Mouse (Mus musculus) Patski (cell line): ENCODE data around the gene Cstf3. TPM values are rescaled to one million over a fixed set of nuclear protein-coding genes. Genes with fewer than 3 reads are reported as not detected.
A peak's percentile ranks its signal among the peaks of the same experiment; 100 is the strongest.
"Not testable (repeated sequence)": the region's sequence is repeated elsewhere in the genome, so short reads cannot be mapped to it uniquely, and the experiment has no call there.

ENCODE experiments used
- ATAC-seq: fragments of 100-300 bp; one replicate; pipeline ENCODE4 v1.8.0; 2021
- CTCF ChIA-PET: fragments of 350-600 bp; sonication (Branson Sonifier 250); formaldehyde crosslinking; loops from one replicate; lab custom pipeline; 2022; ENCODE audit warnings: inconsistent platforms; lab: Charles Lee
- POLR2A ChIA-PET: fragments of 350-600 bp; sonication (Branson Sonifier 250); formaldehyde crosslinking; loops from one replicate; lab custom pipeline; 2022; ENCODE audit warnings: antibody characterized with exemption, inconsistent platforms; lab: Charles Lee
- DNase-seq: peaks from one replicate; pipeline ENCODE4 v3.0.0-alpha.2; 2011; ENCODE audit warnings: low read depth, low spot score
- H3K27me3 ChIP-seq: fragments of 371-371 bp; one replicate; pipeline ENCODE4 v1.5.1; 2021
- CTCF ChIP-seq: fragments of 100-300 bp; IDR thresholded peaks from one replicate; pipeline ENCODE4 v1.5.1; 2021
- in situ Hi-C: fragments of 300-500 bp; cut with MboI; formaldehyde crosslinking; loops from 3 replicates; pipeline ENCODE4 v1.11.1; 2018; ENCODE audit warnings: low pct_unique_long_range_greater_than_20kb, mixed read lengths
- polyA plus RNA-seq: library from polyadenylated mRNA; unstranded; gene quantifications from one replicate; pipeline ENCODE4 v1.2.3, GENCODE M21; 2021

The Cstf3 gene
- 30.9 TPM for polyA plus RNA-seq

- H3K27me3 ChIP-seq = no peaks in the 10 kb centered on the region
- ChIA-PET POLR2A (interaction anchor here (0.7 kb wide), 1 partner anchor 94 kb away, joined by 3 read pairs; no protein-coding TSS in a partner anchor), CTCF (no interaction called here)
- ATAC-seq (peak; percentile 98), DNase-seq (peak; percentile 95)
- in situ Hi-C loops = no loop called here
- TF ChIP-seq CTCF = no peak
Observed at GRCm38 (mm10) chr2:104590068-104590828, at the start of gene Cstf3. Gene Cstf3, plus strand, starts transcription at chr2:104590523.

DNA sequence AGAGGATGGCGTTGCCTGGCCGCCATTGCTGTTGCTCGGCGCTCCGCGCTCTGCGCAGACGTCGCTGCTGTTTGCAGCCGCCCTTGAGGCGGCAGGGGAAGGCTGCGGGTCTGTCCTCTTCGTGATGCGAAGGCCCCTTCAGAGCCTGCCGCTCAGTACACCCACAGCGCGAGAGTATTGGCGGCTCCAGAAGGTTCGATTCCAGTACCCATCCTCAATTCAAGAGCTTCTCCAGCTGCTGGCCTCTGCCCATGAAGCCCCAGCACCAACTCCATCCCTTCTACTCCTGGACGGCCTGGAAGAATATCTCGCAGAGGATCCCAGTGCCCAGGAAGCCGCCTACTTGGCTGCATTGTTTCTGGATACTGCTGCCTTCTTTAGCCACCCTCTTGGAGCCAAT, 33.6 kb upstream of the Cstf3 start:
- H3K27me3 ChIP-seq, DNase-seq, in situ Hi-C loops, POLR2A ChIA-PET, ATAC-seq, CTCF ChIA-PET: not testable (repeated sequence)

DNA sequence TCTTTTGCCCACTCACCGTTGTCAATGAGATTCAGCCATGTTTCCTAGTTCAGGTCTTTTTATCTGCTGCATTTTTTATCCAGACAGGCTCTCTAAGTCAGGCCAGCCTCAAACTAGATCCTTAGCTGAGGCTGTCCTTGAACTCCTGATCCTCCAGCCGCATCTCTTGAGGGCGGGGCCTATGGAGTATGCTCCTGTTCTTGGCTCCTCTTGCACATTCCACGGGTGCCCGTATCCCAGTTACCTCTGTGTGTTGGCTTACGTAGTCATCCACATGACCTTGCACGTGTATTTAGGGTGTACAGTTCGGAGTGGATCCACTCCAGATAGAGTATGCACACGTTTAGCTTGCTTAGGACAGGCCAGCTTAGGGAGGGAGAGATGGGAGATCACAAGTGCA, 32.6 kb upstream of the Cstf3 start:
- CTCF ChIA-PET = no interaction called here
- no peak for TF ChIP-seq CTCF
- POLR2A ChIA-PET = interaction anchor here (0.8 kb wide), 1 partner anchor 9 kb away, joined by 3 read pairs; no protein-coding TSS in a partner anchor
- in situ Hi-C loops = no loop called here
- DNase-seq = no peak
- ATAC-seq = no peak
- no peaks in the 10 kb centered on the region for H3K27me3 ChIP-seq

GRCm38 (mm10) chr2:104558326-104558725, 32.0 kb upstream of the Cstf3 start:
- TF ChIP-seq CTCF = no peak
- ATAC-seq = no peak
- ChIA-PET POLR2A (interaction anchor here (0.8 kb wide), 1 partner anchor 9 kb away, joined by 3 read pairs; no protein-coding TSS in a partner anchor), CTCF (no interaction called here)
- no peak for DNase-seq
- H3K27me3 ChIP-seq = no peaks in the 10 kb centered on the region
- in situ Hi-C loops = no loop called here

DNA sequence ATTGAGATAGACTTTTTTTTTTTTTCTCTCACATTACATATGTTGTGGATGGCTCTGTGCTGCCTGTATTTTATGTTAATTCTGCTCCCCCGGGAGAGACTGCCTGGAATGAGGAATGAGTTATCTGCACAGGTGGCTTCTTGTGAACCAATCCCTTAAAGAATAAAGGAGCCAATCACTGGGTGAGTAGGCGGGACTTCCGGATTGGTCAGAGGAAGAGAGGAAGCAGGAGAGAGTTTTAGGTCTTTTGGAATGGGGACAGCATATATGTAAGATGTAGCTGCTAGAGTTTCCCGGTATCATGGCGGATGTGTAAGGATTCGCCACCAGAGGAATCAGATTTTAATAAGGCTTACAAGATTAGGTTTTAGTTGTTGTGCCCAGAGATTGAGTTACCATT, 31.4 kb upstream of the Cstf3 start:
- TF ChIP-seq CTCF = no peak
- DNase-seq = no peak
- ChIA-PET POLR2A (no interaction called here), CTCF (no interaction called here)
- ATAC-seq = no peak
- in situ Hi-C loops = no loop called here
- no peaks in the 10 kb centered on the region for H3K27me3 ChIP-seq

DNA sequence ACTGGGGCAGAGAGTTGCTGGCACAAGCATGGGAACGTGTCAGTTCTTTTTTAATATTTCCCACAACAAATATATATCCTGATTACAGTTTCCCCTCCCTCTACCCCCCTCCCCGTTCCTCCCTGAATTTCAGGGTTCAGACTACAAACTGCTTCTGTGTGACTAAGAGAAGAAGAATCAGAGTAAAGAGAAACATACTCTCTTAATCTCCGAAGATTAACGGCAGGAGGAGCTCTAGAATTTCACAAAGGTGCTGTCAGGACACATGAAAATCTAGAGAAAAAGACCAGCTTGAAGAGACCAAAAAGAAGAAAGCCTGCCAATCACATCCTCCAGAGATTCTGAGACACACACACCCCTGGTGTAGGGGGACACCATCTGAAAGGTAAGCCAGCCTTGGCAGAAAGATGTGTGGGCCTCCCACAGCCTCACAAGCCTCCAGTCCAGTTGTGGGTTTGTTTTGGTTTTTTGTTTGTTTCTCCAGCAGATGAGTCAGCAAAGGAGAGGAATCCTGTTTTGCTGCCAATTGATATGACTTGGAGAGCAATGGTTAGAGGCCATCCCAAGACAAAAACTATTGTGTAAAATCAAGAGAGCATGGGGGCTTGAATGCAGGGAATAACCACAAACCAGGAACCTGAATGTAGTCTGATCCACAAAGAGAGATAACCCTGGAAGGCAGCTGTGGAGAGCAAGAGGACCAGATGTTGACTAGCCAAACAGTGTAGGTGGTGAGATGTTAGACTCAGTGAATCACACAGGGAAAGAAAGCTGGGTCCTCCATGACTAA, 30.5 kb upstream of the Cstf3 start:
- in situ Hi-C loops = loop anchor here (10.0 kb wide), 1 partner anchor 55 kb away; no protein-coding TSS in a partner anchor

GRCm38 (mm10) chr2:104561386-104561785, 28.9 kb upstream of the Cstf3 start:
- ChIA-PET CTCF (no interaction called here), POLR2A (no interaction called here)
- DNase-seq (no peak), ATAC-seq (no peak)
- in situ Hi-C loops = loop anchor here (10.0 kb wide), 1 partner anchor 57 kb away; no protein-coding TSS in a partner anchor
- H3K27me3 ChIP-seq = no peaks in the 10 kb centered on the region
- no peak for TF ChIP-seq CTCF

More for the DNA sequence above, 30.5 kb upstream of the Cstf3 start:
- DNase-seq = no peak
- no peak for TF ChIP-seq CTCF
- no peaks in the 10 kb centered on the region for H3K27me3 ChIP-seq
- CTCF ChIA-PET = no interaction called here
- POLR2A ChIA-PET = no interaction called here
- ATAC-seq = no peak

DNA sequence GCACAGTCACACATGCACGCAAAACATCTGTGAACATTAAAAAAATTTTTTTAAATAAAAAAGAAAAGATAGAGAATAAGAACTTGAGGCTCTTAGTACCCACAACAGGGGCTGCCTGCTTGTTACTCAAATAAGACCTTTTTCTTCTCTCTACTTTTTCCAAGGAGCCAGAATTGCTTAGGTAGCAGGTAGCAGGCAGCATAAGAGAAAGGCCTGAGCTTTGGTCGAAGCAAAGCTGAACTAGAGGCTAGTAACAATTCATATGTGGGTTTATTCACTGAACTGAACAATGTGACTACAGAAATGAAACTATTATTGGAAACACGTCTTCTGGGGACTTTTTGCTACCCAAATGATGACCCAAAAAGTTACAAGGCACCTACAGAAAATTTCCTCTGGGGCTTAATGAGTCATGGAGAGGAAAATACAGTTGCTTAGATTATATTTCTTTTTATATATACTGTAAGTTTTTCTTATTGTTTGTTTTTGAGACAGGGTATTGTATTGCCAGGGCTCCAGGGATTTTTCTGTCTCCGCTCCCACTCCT, 28.3 kb upstream of the Cstf3 start:
- in situ Hi-C loops = loop anchor here (10.0 kb wide), 1 partner anchor 57 kb away; no protein-coding TSS in a partner anchor
- ChIA-PET CTCF (no interaction called here), POLR2A (no interaction called here)
- no peak for DNase-seq
- no peaks in the 10 kb centered on the region for H3K27me3 ChIP-seq
- TF ChIP-seq CTCF = no peak
- no peak for ATAC-seq

DNA sequence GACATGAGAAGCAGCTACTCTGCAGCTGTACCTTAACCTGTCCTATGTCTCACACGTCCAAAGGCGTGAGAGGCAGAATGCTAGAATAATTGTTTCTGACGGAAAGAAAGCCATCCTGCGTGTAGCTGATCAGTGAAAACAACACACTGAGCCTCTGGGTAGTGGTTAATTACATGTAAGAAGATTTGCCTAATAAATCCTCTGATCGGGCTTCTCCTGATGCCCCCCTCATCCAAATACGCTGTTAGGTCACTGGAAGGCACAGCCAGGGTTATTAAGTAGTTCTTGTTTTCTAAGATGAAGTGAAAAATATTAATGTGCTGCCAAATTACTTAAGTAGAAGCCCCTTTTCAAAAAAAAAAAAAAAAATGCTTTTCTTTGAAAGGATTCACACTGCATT, 18.3 kb upstream of the Cstf3 start:
- DNase-seq = no peak
- TF ChIP-seq CTCF = no peak
- no peak for ATAC-seq
- in situ Hi-C loops = no loop called here
- no peaks in the 10 kb centered on the region for H3K27me3 ChIP-seq
- POLR2A ChIA-PET = no interaction called here
- CTCF ChIA-PET = no interaction called here

DNA sequence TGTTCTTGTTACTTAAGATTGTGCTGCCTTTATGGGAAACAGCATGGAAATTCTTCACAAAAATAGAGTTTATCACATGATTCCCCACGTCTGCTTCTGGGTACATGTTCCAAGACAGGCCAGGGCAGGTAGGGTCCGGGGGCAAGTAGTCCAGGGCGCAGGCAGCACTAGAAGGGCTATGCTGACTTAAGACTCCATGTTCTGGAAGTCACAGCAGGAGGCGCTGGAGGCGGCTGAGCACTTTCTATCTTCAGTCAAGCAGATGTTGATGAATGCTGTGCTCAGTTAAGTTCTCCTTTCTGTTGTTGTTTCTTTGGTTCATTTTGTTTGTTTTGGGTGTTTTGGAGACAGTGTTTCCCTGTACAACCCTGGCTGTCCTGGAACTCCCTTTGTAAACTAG, 14.1 kb upstream of the Cstf3 start:
- POLR2A ChIA-PET = no interaction called here
- CTCF ChIA-PET = no interaction called here
- no peaks in the 10 kb centered on the region for H3K27me3 ChIP-seq
- ATAC-seq = no peak
- TF ChIP-seq CTCF = no peak
- in situ Hi-C loops = no loop called here
- no peak for DNase-seq

- TF ChIP-seq CTCF = no peak
- ATAC-seq (no peak), DNase-seq (no peak)
- POLR2A ChIA-PET = no interaction called here
- CTCF ChIA-PET = no interaction called here
- in situ Hi-C loops = no loop called here
- H3K27me3 ChIP-seq = no peaks in the 10 kb centered on the region
Observed at GRCm38 (mm10) chr2:104578021-104578420, 12.3 kb upstream of the Cstf3 start.
